8 mouse cellular contexts compared by ENCODE assay signal in the genomic region with DNA sequence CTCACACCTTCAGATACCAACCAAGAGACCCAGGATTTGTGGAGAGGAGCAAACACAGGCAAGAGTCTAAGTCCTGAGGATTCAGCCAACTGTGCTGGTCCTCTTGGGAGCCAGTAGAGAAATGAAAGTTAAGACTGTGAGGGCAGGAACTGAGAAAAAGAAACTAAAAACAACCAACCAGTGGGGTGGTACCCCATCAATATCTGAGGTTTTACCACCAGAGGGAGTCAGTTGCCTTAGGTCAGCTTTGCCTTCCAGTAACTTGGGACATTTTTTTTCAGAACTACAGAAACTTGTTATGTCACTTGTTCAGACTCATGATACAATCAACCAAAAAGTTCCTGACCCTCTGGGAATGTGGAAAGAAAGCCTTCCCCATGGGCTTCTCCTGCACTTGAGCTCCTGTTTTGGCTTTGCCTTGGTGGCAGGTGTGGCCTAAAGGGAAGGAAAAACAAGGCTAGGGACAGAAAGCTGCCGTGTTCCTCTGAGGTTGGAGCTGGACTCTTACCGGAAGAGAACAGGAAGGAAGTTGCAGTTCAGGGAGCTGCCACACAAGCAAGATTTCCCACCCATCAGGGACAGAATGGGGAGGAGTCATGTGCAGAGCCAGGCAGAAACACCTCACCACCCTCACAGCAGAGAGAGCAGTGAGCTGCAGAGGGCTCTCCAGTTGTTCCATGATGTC. TPM values are rescaled to one million over a fixed set of nuclear protein-coding genes. Genes with fewer than 3 reads are reported as not detected.
DNase-seq lines count a peak whose midpoint lies in the region; ATAC-seq lines count a peak whose summit lies in the region.

No protein-coding gene starts in this region.

- 28% methylated on average over 2 of the region's 2 CpGs for WGBS in heart, embryonic 14.5 days
- 14% methylated on average over 2 of the region's 2 CpGs for WGBS in liver, embryonic 15.5 days (ENCODE audit: insufficient replicate concordance)
- WGBS in stomach, embryonic 15.5 days = 45% methylated on average over 2 of the region's 2 CpGs
- WGBS in midbrain, embryonic 15.5 days = 87% methylated on average over 2 of the region's 2 CpGs

- no peak overlapping the region for H3K4me2 ChIP-seq in heart, embryonic 14.5 days (ENCODE audit: low read length)
- H3K4me2 ChIP-seq in liver, embryonic 15.5 days = peak overlapping the region; percentile 37
- H3K4me2 ChIP-seq in stomach, embryonic 15.5 days = no peak overlapping the region
- no peak overlapping the region for H3K4me2 ChIP-seq in midbrain, embryonic 15.5 days

- H3K27me3 ChIP-seq in heart, embryonic 14.5 days (ENCODE audit: control insufficient read depth, insufficient read depth, low read length) = no peaks in the 10 kb centered on the region
- no peaks in the 10 kb centered on the region for H3K27me3 ChIP-seq in liver, embryonic 15.5 days
- no peaks in the 10 kb centered on the region for H3K27me3 ChIP-seq in stomach, embryonic 15.5 days (replicated peaks)
- no peaks in the 10 kb centered on the region for H3K27me3 ChIP-seq in midbrain, embryonic 15.5 days (replicated peaks)

- H3K4me3 ChIP-seq in heart, embryonic 14.5 days (ENCODE audit: control insufficient read depth in 1 of 2, insufficient read depth in 1 of 2, low read depth in 1 of 2, low read length in 2 of 2) = no peak overlapping the region
- peak overlapping the region; percentile 14; the same call in 1 of the 2 replicates for H3K4me3 ChIP-seq in liver, embryonic 15.5 days (replicated peaks)
- no peak overlapping the region for H3K4me3 ChIP-seq in stomach, embryonic 15.5 days (replicated peaks)
- no peak overlapping the region for H3K4me3 ChIP-seq in midbrain, embryonic 15.5 days

- ATAC-seq in activated CD4-positive, CD25-positive, alpha-beta regulatory T cell, adult 4 months = peak; percentile 91
- ATAC-seq in heart, embryonic 14.5 days (ENCODE audit: insufficient number of reproducible peaks, insufficient read depth, low FRiP score, low read depth) = peak; percentile 31; the same call in 1 of the 2 replicates
- ATAC-seq in liver, embryonic 15.5 days (ENCODE audit: insufficient read depth) = peak; percentile 70
- ATAC-seq in stomach, embryonic 15.5 days (ENCODE audit: insufficient read depth, low FRiP score, low read depth) = peak; percentile 58; the same call in 1 of the 2 replicates
- no peak for ATAC-seq in midbrain, embryonic 15.5 days (replicated peaks)

- peak; percentile 97 for DNase-seq in heart, adult 11 months
- no peak for DNase-seq in heart, postnatal 4 days
- DNase-seq in retina, postnatal 1 day = no peak

- no peaks in the 10 kb centered on the region for H3K36me3 ChIP-seq in heart, embryonic 14.5 days (ENCODE audit: control insufficient read depth, insufficient read depth, low read length)
- H3K36me3 ChIP-seq in liver, embryonic 15.5 days (replicated peaks) = no peaks in the 10 kb centered on the region
- no peaks in the 10 kb centered on the region for H3K36me3 ChIP-seq in stomach, embryonic 15.5 days
- H3K36me3 ChIP-seq in midbrain, embryonic 15.5 days (replicated peaks) = no peaks in the 10 kb centered on the region

- no peak overlapping the region for H3K9ac ChIP-seq in heart, embryonic 14.5 days (ENCODE audit: low read length)
- H3K9ac ChIP-seq in liver, embryonic 15.5 days = no peak overlapping the region
- H3K9ac ChIP-seq in stomach, embryonic 15.5 days = no peak overlapping the region
- no peak overlapping the region for H3K9ac ChIP-seq in midbrain, embryonic 15.5 days

- H3K9me3 ChIP-seq in heart, embryonic 14.5 days (ENCODE audit: control insufficient read depth, low read length) = no peaks in the 10 kb centered on the region
- no peaks in the 10 kb centered on the region for H3K9me3 ChIP-seq in liver, embryonic 15.5 days (replicated peaks)
- no peaks in the 10 kb centered on the region for H3K9me3 ChIP-seq in stomach, embryonic 15.5 days
- no peaks in the 10 kb centered on the region for H3K9me3 ChIP-seq in midbrain, embryonic 15.5 days

- H3K27ac ChIP-seq in heart, embryonic 14.5 days (replicated peaks in 1 of 2; ENCODE audit: control insufficient read depth in 1 of 2, insufficient read depth in 1 of 2, low read depth in 2 of 2, low read length in 2 of 2) = peak overlapping the region; percentile 27 to 62; a peak in 2 of 4 replicates
- H3K27ac ChIP-seq in liver, embryonic 15.5 days (replicated peaks) = peak overlapping the region; percentile 70
- H3K27ac ChIP-seq in stomach, embryonic 15.5 days = 0 out of 2 replicates have a peak overlapping the region, but pooled peaks have one; percentile 35
- no peak overlapping the region for H3K27ac ChIP-seq in midbrain, embryonic 15.5 days

- H3K4me1 ChIP-seq in heart, embryonic 14.5 days (ENCODE audit: control insufficient read depth in 2 of 2, insufficient read depth in 2 of 2, low read length in 2 of 2) = no peaks in the 10 kb centered on the region
- no peaks in the 10 kb centered on the region for H3K4me1 ChIP-seq in liver, embryonic 15.5 days (replicated peaks)
- H3K4me1 ChIP-seq in stomach, embryonic 15.5 days = no peaks in the 10 kb centered on the region
- no peaks in the 10 kb centered on the region for H3K4me1 ChIP-seq in midbrain, embryonic 15.5 days

RNA-seq across cellular contexts. Expression of a gene that starts 18.9 kb away (rescaled TPM):
- 1 to 10 TPM; 1.4 to 1.8 TPM for total RNA-seq in heart, postnatal 4 days (2021)
- polyA plus RNA-seq in activated CD4-positive, CD25-positive, alpha-beta regulatory T cell, adult 4 months (2017; shearing (Covaris generic)) = 10 to 100 TPM; 77.9 to 80.9 TPM
- 1.2 and 1.6 TPM in 2 replicates for polyA plus RNA-seq in heart, embryonic 14.5 days (2014; fragmentation: Nextera tagmentation; extraction: Ambion mirVana)
- 2.4 and 2.8 TPM in 2 replicates for polyA plus RNA-seq in liver, embryonic 15.5 days (2015; fragmentation: Nextera tagmentation; extraction: Ambion mirVana)
- polyA plus RNA-seq in stomach, embryonic 15.5 days (2015; fragmentation: Nextera tagmentation; extraction: Ambion mirVana) = 1.8 and 2.2 TPM in 2 replicates
- polyA plus RNA-seq in midbrain, embryonic 15.5 days (2015; fragmentation: Nextera tagmentation; extraction: Ambion mirVana) = 0.80 and 0.92 TPM in 2 replicates

RNA-seq across cellular contexts. Expression of a gene that starts 45.5 kb away (rescaled TPM):
- total RNA-seq in heart, postnatal 4 days (2021) = not detected
- 1 to 10 TPM; 1.1 to 1.7 TPM for polyA plus RNA-seq in activated CD4-positive, CD25-positive, alpha-beta regulatory T cell, adult 4 months (2017; shearing (Covaris generic))
- polyA plus RNA-seq in heart, embryonic 14.5 days (2014; fragmentation: Nextera tagmentation; extraction: Ambion mirVana) = 0.11 and 0.23 TPM in 2 replicates
- 0.30 and 0.53 TPM in 2 replicates for polyA plus RNA-seq in liver, embryonic 15.5 days (2015; fragmentation: Nextera tagmentation; extraction: Ambion mirVana)
- 0.35 and 0.54 TPM in 2 replicates for polyA plus RNA-seq in stomach, embryonic 15.5 days (2015; fragmentation: Nextera tagmentation; extraction: Ambion mirVana)
- 0.15 and 0.19 TPM in 2 replicates for polyA plus RNA-seq in midbrain, embryonic 15.5 days (2015; fragmentation: Nextera tagmentation; extraction: Ambion mirVana)

Comparison
In these comparisons a context has a peak if more than half of its experiments do, and no peak if none do; other contexts are left out.
1. RNA of a gene that starts 18.9 kb away (polyA plus RNA-seq): 77.9 to 80.9 TPM in activated CD4-positive, CD25-positive, alpha-beta regulatory T cell, adult 4 months; 2.4 to 2.8 TPM in liver, embryonic 15.5 days, 1.8 to 2.2 TPM in stomach, embryonic 15.5 days, 1.2 to 1.6 TPM in heart, embryonic 14.5 days and 0.80 to 0.92 TPM in midbrain, embryonic 15.5 days; every median in the first group is over 10 times any median in the second.